Mouse (Mus musculus): Measurements from ENCODE around the gene Dicer1. TPM values are rescaled to one million over a fixed set of nuclear protein-coding genes. Genes with fewer than 3 reads are reported as not detected.

The Dicer1 gene
- 10 to 100 TPM; 38.4 to 41.9 TPM for total RNA-seq (2021)

- DNase-seq: peak; percentile 98 to 99
These were observed at the start of gene Dicer1 for GRCm38 (mm10) chr12:104751814-104752765. Dicer1 (minus strand) TSS chr12:104751952.

DNA sequence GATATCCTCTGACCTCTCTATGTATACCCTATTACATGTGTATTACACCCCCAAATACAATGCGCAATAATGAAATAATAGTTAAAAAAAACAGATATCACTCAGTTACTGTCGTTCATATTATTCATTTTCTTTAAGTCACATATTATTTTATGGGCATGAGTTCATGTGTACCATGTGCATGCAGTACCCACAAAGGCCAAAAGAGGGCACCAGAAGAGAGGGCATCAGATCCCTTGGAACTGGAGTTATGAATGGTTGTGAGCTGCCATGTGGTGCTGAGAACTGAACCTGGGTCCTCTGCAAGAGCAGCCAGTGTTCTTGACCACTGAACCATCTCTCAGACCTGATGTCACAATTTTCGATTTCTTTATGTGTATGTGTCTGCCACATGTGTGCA, 47.6 kb upstream of the Dicer1 start:
- DNase-seq: no peak

DNA sequence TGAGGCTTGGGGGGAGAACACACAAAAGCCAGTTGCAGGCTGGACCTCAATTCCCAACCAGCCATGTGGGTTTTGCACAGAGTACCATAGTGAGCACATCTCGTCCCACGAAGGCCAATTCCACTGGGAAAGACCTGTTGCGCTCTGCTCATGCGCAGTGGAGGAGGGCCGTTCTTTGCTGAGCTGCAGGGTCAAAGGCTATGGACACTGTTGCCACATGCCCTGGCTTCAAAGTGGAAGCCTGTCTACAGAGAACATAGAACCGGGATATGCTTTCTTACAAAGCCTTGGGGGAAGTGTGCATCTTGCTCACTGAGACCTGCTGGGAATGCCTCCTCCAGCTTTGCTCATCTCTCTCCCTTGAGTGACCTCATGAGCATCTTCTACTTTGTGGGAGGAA, 46.2 kb upstream of the Dicer1 start:
- DNase-seq: no peak

DNA sequence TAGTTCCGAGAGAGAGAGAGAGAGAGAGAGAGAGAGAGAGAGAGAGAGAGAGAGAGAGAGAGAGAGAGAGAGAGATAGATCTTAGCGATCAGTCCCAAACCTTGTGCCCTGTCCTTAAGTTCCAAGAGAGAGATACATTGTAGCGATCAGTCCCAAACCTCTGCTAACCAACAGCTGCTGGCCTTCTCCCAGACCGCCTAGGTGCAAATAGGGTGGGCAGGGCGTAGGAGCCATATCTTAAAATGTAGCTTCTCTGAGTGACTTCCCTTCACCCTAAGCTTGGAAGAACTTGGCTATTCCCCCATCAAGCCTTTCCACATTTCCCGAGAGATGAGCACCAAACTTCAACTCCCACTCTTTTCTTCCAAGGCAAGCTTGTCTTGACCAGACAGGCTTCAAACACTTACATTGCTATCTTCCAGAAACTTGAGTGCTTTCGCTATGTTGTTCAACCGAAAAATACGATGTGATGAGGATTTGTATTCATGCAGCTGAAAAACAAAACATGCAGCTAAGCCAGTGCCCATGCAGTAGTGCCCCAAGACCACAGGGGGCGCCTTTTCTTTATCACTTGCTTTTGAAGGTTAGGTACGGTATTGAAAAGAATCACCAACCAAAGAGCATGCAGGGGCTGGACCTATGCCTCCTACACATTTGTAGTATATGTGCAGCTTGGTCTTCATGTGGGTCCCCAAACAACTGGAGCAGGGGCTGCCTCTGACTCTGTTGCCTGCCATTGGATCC, 45.1 kb upstream of the Dicer1 start:
- no peak for DNase-seq

DNA sequence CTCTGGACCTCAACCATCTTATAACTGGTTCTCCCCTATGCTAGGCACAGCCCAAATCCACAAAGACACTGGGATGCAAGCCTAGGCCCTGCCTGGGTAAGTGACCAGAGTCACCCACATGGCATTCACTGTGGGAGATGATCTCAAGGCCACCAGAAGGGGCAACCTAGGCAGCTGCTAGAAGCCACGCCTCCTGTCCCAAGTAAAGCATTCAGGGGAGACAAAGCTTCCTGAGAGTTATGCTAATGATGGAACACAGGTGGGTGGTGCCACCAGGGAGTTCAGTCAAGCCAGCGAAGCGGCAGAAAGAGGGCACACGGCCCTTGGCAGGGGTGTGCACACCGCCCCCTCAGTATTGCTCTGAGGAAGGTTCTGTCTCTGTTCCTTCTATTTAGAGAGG, 43.2 kb upstream of the Dicer1 start:
- DNase-seq: no peak

GRCm38 (mm10) chr12:104793486-104793885, 41.7 kb upstream of the Dicer1 start:
- no peak for DNase-seq

- no peak for DNase-seq
These were observed 25.9 kb upstream of the Dicer1 start for GRCm38 (mm10) chr12:104777603-104778002.

DNA sequence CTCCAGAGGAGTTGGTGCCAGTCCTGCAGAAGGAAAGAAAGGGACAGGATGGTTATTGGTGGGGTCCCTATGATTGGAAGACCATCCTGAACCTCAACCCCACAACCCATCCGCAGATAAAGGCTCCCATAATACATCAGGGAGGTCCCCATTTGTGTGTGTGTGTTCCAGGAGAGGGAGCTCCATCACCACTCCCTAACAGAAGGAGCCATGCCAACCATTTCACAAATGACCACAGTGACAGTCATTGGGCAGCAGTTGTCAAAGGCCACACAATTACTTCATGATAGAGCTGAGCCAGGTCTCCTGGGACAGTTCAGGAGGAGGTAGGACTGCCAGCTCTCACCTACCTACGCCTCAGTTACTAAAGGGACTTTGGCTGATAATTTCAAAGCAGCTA, 20.2 kb upstream of the Dicer1 start:
- DNase-seq: no peak

GRCm38 (mm10) chr12:104769201-104769785, 17.5 kb upstream of the Dicer1 start:
- no peak for DNase-seq

GRCm38 (mm10) chr12:104767183-104767582, 15.4 kb upstream of the Dicer1 start:
- no peak for DNase-seq

GRCm38 (mm10) chr12:104765761-104766160, 14.0 kb upstream of the Dicer1 start:
- no peak for DNase-seq

GRCm38 (mm10) chr12:104765116-104765515, 13.4 kb upstream of the Dicer1 start:
- no peak for DNase-seq

- DNase-seq: no peak
These were observed 12.2 kb upstream of the Dicer1 start for GRCm38 (mm10) chr12:104763918-104764317.

DNA sequence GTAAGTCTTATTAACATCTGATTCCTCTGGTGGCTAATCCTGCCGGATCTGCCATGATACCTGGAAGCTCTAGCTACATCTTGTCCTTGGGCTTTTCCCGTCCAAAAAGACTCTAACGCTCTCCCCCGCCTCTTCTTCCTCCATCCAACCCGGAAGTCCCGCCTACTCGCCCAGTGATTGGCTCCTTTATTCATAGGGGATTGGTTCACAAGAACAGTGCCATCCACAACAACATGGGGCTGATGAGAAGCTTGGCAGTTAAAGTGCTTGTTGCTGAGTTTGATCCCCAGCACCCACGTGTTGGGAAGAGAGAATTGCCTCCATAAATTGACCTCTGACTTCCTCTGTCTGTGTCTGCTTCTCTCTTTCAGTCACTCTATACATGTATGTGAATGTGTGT, 9.7 kb upstream of the Dicer1 start:
- no peak for DNase-seq

DNA sequence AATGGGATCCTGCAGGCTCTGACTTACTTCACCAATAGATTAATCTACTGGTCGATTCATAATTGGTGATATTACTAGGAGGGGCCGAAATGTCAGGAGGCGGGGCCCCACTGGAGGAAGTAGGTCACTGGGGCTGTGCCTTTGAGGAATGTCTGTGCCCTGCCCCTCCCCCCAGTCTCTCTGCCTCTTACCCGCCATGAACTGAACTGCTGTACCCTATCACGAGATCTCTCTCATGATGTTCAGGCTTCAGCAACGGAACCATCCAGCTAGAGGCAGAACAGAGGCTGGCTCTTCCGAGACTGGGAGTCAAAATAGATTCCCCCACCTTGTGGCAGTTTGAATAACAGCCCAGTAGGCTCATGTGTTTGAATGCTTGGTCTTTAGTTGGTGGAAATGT, 6.3 kb upstream of the Dicer1 start:
- no peak for DNase-seq

DNA sequence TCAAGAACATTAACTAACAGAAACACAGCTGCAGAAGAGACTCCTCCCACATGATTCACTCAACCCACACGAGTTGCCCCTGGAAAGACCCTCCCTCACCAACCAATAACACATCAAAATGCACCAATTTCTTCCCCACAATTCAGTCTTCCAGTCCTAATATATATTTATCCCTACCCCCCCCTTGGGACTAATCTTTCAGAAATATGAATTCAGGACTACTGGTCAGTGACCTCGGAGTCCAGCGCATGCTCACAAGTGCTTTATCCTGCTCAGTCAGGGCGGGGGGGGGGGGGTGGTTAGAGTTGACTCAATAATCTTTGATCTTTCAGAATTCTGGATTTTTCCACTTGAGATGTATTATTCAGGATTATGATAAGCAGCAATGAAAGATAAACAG, 1.9 kb upstream of the Dicer1 start:
- DNase-seq: no peak

GRCm38 (mm10) chr12:104751331-104751813, 380 bp downstream of the Dicer1 start:
- peak; percentile 23 for DNase-seq

GRCm38 (mm10) chr12:104748946-104749345, 2.8 kb downstream of the Dicer1 start:
- DNase-seq: no peak

- DNase-seq: no peak
These were observed 4.5 kb downstream of the Dicer1 start for GRCm38 (mm10) chr12:104747252-104747651.

DNA sequence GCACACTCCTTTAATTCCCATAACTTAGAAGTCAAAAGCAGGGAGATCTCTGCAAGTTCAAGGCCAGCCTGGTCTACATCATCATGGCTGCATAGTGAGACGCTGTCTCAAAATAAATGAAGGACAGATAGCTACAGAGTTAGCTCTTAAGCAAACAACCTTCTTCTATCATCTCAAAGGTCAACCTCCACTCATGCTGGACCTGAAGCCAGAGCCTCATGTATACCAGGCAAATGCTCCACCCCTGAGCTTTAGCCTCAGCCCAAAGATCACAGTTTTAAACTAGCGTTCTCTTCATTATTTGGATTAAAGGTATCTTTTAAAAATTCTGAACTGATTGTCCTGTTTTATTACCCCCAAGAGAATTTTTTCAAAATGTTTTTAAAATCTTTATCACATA, 5.2 kb downstream of the Dicer1 start:
- no peak for DNase-seq

- no peak for DNase-seq
These were observed 8.1 kb downstream of the Dicer1 start for GRCm38 (mm10) chr12:104743687-104744086.

DNA sequence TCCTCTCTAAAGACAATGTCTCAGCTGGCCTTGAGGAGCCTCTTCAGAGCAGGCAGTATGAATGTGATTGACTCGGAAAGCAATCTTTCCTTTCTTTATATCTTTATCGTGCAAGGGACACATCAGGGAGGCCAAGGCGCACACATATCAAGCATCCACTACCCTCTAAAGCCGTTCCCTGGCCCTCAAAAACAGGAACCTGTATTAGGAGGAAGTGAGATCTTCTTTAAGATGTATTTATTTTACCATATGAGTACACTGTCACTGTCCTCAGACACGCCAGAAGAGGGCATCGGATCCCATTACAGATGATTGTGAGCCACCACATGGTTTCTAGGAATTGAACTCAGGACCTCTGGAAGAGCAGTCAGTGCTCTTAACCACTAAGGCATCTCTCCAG, 9.5 kb downstream of the Dicer1 start:
- DNase-seq: no peak

Data from layer of hippocampus, postnatal 36 days (tissue).